8 mouse cellular contexts compared by ENCODE assay signal in the genomic region with DNA sequence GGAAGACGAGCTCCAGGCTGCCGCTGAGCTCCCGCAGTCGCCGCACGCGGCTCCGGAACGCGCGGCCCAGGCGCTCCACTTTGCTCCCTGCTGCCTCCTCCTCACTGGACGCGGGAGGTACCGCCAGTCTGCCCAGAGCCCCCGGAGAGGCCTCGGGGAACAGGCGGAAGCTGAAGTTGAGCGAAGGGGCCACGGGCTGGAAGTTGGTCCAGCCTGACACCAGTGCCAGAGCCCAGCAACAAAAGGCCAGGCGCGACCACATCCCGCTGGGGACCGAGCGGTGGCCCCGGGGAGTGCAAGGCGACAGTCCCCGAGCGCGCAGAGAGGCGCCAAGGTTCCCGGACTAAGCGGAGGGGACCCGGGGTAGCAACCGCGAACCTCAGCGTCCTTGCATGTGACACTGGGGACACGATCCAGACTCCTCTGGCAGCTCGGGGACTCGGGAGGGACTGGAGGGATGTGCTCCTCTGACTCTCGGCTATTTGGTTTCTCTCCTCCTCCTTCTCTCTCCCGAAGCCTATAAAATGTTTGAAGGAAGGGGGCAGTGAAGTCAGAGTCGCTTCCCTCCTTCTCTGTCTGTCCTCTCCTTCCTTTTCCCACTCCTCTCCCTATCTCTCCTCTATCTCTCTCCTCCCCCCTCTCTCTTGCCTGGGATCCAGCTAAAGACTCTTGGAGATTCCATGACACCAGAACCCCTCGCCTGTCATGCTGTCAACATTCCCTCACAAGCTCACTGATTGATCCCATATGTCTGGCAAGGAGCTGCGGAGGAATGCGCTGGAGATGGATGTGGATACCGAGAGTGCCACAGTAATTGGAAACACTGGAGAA. TPM values are rescaled to one million over a fixed set of nuclear protein-coding genes. Genes with fewer than 3 reads are reported as not detected.
DNase-seq lines count a peak whose midpoint lies in the region; ATAC-seq and TF ChIP-seq lines count a peak whose summit lies in the region.

A gene (minus strand): TSS at position 745 of the 831 bp plus-strand sequence.

- peak; percentile 67; the same call in 1 of the 2 replicates for ATAC-seq in granulocyte monocyte progenitor cell, adult 5-6 weeks (replicated peaks; ENCODE audit: poor library complexity, severe bottlenecking)
- no peak for ATAC-seq in intestine, postnatal 0 days

- H3K4me2 ChIP-seq in intestine, postnatal 0 days (replicated peaks; ENCODE audit: low read depth) = peak within 1 kb of the TSS; percentile 65

- H3K9ac ChIP-seq in intestine, postnatal 0 days (ENCODE audit: low read depth, low read length) = peak within 1 kb of the TSS; percentile 57

- no peak for TF ChIP-seq CTCF in cortical plate, adult 2 months (IDR thresholded peaks at IDR 0.05; ENCODE audit: extremely low read depth, insufficient read depth, low read length)
- TF ChIP-seq CTCF in intestine, postnatal 0 days (IDR thresholded peaks at IDR 0.05; ENCODE audit: low read depth) = peak; percentile 36
- no peak for TF ChIP-seq CTCF in olfactory bulb, adult 2 months (IDR thresholded peaks at IDR 0.05; ENCODE audit: insufficient read depth, low read depth, low read length)

- no peaks in the 10 kb centered on the region for H3K4me1 ChIP-seq in cortical plate, adult 2 months (ENCODE audit: control insufficient read depth, insufficient read depth, low read length)
- no peaks in the 10 kb centered on the region for H3K4me1 ChIP-seq in intestine, postnatal 0 days (replicated peaks; ENCODE audit: control insufficient read depth, insufficient read depth, low read length)
- peaks cover 9% of the 10 kb centered on the region for H3K4me1 ChIP-seq in olfactory bulb, adult 2 months (ENCODE audit: control insufficient read depth, insufficient read depth, low read length)

- DNase-seq in thymus, postnatal 14 days = peak; percentile 3
- DNase-seq in thymus, postnatal 0 days (ENCODE audit: low spot score) = no peak
- peak; percentile 17 to 29 for DNase-seq in lung, adult 18-20 months
- no peak for DNase-seq in B cell, adult 2 months

- H3K9me3 ChIP-seq in intestine, postnatal 0 days (ENCODE audit: control insufficient read depth) = no peaks in the 10 kb centered on the region

- no peaks in the 10 kb centered on the region for H3K36me3 ChIP-seq in intestine, postnatal 0 days (ENCODE audit: control insufficient read depth, insufficient read depth)

- no peak within 1 kb of the TSS for H3K27ac ChIP-seq in cortical plate, adult 2 months (ENCODE audit: insufficient read depth, low read length)
- no peak within 1 kb of the TSS; the same call in none of the 2 replicates for H3K27ac ChIP-seq in intestine, postnatal 0 days (ENCODE audit: low read depth, low read length)
- no peak within 1 kb of the TSS for H3K27ac ChIP-seq in olfactory bulb, adult 2 months (ENCODE audit: insufficient read depth, low read depth, low read length)

- under 1% methylated on average over 47 of the region's 47 CpGs for WGBS in intestine, postnatal 0 days
- WGBS in olfactory bulb, adult 2 months = 1% methylated on average over 47 of the region's 47 CpGs

- no peak for TF ChIP-seq POLR2A in cortical plate, adult 2 months (IDR thresholded peaks at IDR 0.05; ENCODE audit: extremely low read depth, insufficient read depth, low read length)
- TF ChIP-seq POLR2A in olfactory bulb, adult 2 months (IDR thresholded peaks at IDR 0.05; ENCODE audit: insufficient read depth, low read depth, low read length) = no peak

- peak within 1 kb of the TSS; percentile 27 for H3K4me3 ChIP-seq in cortical plate, adult 2 months (ENCODE audit: insufficient read depth, low read length)
- peak within 1 kb of the TSS; percentile 44 for H3K4me3 ChIP-seq in intestine, postnatal 0 days (ENCODE audit: low read depth, low read length)
- peak within 1 kb of the TSS; percentile 52 for H3K4me3 ChIP-seq in olfactory bulb, adult 2 months (ENCODE audit: insufficient read depth, low read depth, low read length)

- peaks cover 24% of the 10 kb centered on the region for H3K27me3 ChIP-seq in intestine, postnatal 0 days (replicated peaks; ENCODE audit: control insufficient read depth, insufficient read depth, low read length)

RNA-seq across cellular contexts. Expression of the gene that starts here (rescaled TPM):
- polyA plus RNA-seq in thymus, postnatal 0 days (2015; fragmentation: Nextera tagmentation; extraction: Ambion mirVana) = 0.17 and 0.18 TPM in 2 replicates
- 0.23 and 0.31 TPM in 2 replicates for polyA plus RNA-seq in cortical plate, adult 2 months (2012; rRNA removed)
- total RNA-seq in granulocyte monocyte progenitor cell, adult 5-6 weeks (2014; fragmentation: Nextera tagmentation) = not detected in 2 replicates
- not detected in 2 replicates for total RNA-seq in granulocyte monocyte progenitor cell, adult 5-6 weeks (2017)
- 2.0 and 2.5 TPM in 2 replicates for polyA plus RNA-seq in intestine, postnatal 0 days (2015; fragmentation: Nextera tagmentation; extraction: Ambion mirVana)
- not detected in 2 replicates for polyA plus RNA-seq in olfactory bulb, adult 2 months (2012; ENCODE audit: insufficient read depth, insufficient read length, low replicate concordance, missing spikeins)

Comparison
In these comparisons a context has a peak if more than half of its experiments do, and no peak if none do; other contexts are left out.
1. DNase-seq: peak in thymus, postnatal 14 days (single experiment) and lung, adult 18-20 months (2 of 2); none in thymus, postnatal 0 days (single experiment) and B cell, adult 2 months (0 of 2).
2. Peak in ATAC-seq in granulocyte monocyte progenitor cell, adult 5-6 weeks; RNA of the gene not detected or under 1 TPM.
3. Peak in every context shown above with its lines, with median percentiles within 50 percentile points of each other: H3K4me3 ChIP-seq.